Mouse (Mus musculus) mature B cell (primary cell): ENCODE data around the gene Aff3.

ENCODE experiments used
- in situ Hi-C: fragments of 300-500 bp; cut with MboI; formaldehyde crosslinking; loops from 2 replicates; pipeline ENCODE4 v1.14.3; 2019

Gene Aff3

GRCm38 (mm10) chr1:38496886-38497528 is 167.7 kb downstream of the Aff3 start:
- in situ Hi-C loops, result no loop called here

DNA sequence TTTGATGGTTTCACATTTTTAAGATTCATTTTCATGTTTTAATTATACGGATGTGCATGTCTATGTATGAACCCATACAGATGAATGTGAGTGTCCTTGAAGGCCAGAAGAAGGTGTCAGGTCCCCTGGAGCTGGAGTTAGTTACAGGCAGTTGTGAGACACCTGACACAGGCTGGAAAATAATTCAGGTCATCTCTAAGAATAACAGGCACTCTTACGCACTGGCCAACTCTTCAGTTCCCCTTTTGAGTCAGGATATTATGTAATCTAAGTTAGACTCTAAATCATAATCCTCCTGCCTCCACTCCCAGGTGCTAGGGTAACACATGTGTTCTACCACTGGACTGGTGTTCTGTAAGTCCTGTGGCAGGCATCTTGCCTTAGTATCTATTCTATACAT is 169.5 kb downstream of the Aff3 start:
- in situ Hi-C loops, result no loop called here

GRCm38 (mm10) chr1:38489733-38490132 is 175.0 kb downstream of the Aff3 start:
- in situ Hi-C loops, result no loop called here

GRCm38 (mm10) chr1:38488667-38489210 is 176.0 kb downstream of the Aff3 start:
- in situ Hi-C loops, result no loop called here

DNA sequence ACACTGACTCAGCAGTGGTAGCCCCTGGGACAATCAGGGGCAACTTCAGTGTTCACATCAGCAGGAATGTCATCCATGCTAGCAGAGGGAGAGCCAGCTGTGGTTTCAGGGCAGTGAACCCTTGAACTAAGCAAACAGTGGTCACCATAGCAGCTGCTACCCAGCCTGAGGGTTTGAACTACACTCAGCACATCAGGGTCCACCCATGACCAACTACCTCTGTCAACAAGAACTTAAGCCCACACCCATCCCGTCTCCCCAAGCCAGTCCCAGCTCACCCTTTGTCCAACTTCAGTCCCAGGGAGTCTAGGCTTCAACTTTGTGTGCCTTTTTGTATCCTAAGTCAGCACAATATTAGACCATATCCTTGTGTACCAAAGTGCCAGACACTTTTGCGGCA is 176.9 kb downstream of the Aff3 start:
- in situ Hi-C loops, result no loop called here

DNA sequence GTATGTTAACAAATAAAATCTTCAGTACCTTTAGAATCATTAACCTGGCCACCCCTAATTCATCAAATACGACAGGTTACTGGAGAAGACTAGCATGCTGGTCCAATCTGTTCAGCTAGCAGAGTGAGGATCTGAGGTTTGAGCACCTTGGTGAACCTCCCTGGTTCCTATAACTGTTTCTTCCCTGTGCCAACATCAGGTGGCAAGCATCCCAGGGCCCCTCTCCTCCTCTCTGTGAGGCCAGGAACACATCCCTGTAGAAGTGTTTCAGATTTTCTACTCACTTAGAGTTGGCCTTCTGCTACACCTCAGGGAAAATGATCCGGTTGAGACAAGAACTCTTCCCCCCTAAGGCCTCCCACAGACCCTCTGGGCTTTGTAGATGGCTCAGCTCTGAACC is 181.6 kb downstream of the Aff3 start:
- in situ Hi-C loops, result no loop called here

- in situ Hi-C loops, result no loop called here
Observed at GRCm38 (mm10) chr1:38478246-38478743, 186.5 kb downstream of the Aff3 start.

- in situ Hi-C loops, result no loop called here
Observed at GRCm38 (mm10) chr1:38470817-38471216, 193.9 kb downstream of the Aff3 start.

GRCm38 (mm10) chr1:38470166-38470565 is 194.6 kb downstream of the Aff3 start:
- in situ Hi-C loops, result no loop called here

DNA sequence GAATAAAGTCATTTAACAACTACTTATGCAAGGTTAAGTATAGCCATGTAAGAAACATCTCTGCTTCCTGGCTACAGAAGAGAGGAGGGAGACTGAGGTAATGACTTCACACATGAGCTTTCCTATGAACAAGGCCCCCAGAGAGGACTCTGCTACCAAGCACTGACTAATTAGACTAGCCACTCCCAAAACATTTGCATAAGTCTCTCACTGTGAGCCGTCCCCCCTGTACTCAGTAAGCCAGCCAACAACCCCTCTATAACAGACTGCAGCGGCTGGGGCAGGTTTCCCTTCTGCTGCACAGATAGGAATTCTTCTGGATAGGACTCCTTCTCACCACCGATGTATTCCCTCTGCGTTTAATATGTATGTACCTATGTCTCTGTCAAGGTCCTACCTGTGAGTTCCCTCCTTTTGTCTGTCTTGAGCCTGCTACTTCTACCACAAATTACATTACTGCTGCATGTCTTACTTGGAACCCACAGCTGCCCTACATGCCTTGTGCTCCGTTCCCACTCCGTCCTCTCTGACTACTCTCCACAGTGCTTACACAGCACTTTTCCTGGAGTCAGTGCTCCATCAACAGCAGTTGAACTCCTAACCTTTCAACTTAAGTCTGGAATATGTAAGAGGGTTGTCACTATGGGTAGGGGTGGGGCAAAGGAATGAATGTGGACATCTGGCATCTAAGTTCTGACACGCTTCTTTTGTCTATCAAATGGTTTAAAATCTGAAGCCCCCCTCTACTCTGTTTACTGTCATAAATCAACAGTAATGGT is 197.3 kb downstream of the Aff3 start:
- in situ Hi-C loops, result no loop called here

GRCm38 (mm10) chr1:38456719-38457269 is 208.0 kb downstream of the Aff3 start:
- in situ Hi-C loops, result no loop called here

- in situ Hi-C loops, result no loop called here
Observed at GRCm38 (mm10) chr1:38454921-38455320, 209.8 kb downstream of the Aff3 start.

DNA sequence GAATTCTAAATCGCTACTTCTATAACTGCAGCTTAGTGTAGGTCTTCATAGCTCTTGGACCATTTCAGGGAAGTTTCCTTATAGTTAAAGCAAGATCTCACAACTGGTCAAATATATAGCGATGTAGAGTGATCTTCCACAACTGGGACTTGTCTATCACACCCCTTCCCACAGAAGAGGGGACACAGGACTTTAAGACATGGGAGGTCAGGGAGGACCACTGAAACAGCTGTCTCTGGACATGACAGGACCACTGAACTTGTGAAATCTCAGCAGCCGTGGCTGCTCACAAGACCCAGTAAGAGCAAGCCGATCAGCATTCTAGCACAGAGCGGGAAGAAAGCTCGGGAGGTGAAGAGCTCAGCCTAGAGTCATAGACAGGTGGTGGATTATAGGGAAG is 213.4 kb downstream of the Aff3 start:
- in situ Hi-C loops, result no loop called here

DNA sequence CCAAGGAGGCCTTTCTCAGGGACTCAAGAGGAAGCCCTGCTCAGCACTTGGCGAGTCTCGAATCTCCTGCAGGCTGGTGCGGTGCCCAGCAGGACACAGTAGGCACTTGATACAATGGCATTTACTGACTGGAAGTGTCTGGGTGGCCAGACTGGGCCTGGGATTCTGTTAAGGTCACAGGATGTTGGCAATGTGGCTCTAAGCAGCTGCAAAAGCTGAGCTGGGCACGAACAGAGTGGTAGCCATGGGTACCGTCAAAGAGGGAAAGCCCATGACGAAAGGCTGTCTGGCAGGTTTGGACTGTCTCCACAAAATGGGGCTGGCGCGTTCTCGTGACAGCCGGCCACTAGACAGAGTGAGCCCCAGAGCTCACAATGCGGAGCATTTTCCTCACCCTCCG is 214.1 kb downstream of the Aff3 start:
- in situ Hi-C loops, result no loop called here

DNA sequence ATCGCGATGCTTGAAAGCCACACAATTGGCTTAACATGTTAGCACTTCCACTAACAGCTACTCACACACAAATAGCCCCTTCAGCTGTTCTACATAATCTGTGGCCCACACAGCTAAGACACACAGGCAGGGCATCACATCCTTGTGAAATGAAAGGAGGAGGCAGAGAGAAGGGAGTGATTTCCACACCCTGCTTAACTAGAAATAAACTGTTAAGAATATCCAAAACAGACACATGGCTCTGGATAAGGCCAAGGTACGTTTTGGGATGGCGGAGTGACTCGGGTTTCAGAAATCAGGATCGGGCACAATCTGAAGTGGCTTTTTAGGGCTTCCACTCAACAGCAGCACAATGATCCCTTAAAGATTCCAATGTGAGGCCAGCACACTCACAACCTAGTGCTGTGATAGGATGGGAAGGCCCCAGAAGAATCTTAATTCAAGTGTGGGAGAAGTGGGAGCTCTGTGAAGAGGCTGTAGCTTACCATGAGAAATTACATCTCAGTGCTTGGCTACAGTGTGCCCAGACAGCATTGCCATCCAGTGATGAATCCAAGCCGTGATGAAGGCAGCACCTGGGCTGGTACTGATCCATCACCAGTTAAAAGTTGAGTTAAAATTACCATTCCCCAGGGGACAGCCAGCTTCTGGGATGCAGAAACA is 214.8 kb downstream of the Aff3 start:
- in situ Hi-C loops, result no loop called here

DNA sequence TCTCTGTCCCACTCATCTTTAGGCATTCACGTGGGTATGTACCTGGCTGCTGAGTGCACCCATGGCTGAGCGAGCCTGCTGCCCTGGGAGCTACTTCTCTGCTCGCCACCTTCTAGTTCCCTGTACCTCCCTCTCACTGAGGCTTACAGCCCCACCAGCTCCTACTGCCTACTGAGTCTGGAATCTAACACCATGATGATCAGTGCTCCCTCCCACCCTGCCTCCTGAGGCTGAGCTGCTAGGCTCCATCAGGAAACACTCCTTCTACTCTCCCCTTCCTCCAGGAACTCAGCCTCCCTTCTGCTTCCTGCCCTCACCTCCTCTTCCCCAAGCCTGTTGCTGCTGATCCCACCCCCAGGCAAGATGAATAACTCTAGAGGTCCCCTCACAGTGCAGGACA is 215.9 kb downstream of the Aff3 start:
- in situ Hi-C loops, result no loop called here

- in situ Hi-C loops, result no loop called here
Observed at GRCm38 (mm10) chr1:38447581-38447980, 217.2 kb downstream of the Aff3 start.

DNA sequence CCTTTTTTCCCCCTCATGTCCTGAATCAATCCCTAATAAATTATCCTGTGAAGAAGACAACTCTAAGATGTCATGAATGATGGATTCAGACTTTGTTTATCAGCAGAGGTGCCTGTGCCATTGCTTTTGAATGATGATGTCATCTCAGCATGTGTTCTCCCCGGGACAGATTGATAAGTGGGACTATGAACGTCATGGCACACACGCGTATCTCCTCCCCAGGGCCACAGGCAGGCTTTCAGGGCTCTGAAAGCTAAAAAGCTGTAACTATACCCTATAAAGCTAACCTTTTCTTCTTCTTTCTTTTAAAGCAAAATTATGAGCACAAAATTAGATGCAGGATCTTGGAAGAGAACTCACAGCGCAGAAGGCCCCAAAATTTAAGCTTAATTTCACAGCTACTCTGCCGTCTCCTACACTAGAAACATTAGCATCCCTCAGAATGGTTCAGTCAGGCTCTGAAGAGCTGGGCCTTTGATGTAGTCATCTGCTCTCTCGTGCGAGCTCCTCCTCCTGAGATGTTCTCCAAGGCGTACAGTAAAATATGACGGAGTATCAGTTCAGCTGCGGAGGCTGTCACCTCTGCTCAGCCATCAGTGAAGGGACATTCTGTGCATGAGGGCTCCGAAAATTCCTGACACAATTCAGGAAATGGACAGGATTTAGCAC is 218.5 kb downstream of the Aff3 start:
- in situ Hi-C loops, result no loop called here

DNA sequence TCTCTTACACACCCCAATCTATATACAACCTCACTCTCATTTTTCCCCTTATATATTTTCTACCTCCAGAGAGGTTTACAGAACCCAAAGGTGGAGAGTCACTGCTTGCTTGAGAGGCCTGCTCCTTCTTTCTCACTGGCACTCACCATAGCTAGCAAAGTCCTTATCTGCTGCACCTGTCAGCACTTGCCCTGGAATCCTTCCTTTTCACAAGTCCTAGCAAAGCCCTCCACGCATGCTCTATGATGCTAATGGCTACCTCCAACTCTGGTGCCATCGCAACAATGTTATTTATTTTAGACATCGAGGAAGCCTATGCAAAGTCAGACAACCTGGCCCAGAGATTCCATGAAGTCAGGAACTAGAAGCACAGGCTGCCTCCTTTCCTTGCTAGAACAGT is 221.9 kb downstream of the Aff3 start:
- in situ Hi-C loops, result no loop called here

- in situ Hi-C loops, result no loop called here
Observed at GRCm38 (mm10) chr1:38442479-38442878, 222.3 kb downstream of the Aff3 start.

GRCm38 (mm10) chr1:38441800-38442199 is 223.0 kb downstream of the Aff3 start:
- in situ Hi-C loops, result no loop called here

- in situ Hi-C loops, result no loop called here
Observed at GRCm38 (mm10) chr1:38440471-38440815, 224.3 kb downstream of the Aff3 start.
